Mouse (Mus musculus): ENCODE results near the gene Fam186b. TPM values are rescaled to one million over a fixed set of nuclear protein-coding genes. Genes with fewer than 3 reads are reported as not detected.

Fam186b gene
- total RNA-seq, 2 experiments from 2014 or later: 1.3 to 1.8 TPM

DNA sequence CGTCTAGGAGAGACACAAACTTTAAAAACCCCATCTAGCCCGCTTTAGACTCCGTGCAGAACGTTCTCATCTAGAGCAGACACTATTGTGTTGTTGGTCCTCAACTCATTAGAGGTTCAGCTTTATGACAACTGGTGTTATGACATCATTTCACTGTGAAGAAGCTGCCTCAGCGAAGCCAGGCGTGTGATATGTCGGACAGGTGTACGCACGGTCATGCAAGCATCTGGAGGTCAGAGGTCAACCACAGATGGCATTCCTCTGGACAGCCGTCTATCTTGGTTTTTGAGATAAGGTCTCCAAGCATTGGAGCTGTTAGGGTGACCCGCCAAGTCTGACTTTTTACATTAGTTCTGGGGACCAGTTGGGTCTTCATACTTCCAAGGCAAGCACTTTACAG lies 5.1 kb downstream of the Fam186b start:
- TF ChIP-seq CTCF (IDR thresholded peaks at IDR 0.05): no peak
- intact Hi-C loops (cut with DNase I): loop anchor here (10.0 kb wide), 1 partner anchor 376 kb away; the partner anchor contains the start of gene Lmbr1l
- H3K4me3 ChIP-seq: no peak overlapping the region
- no peak for DNase-seq (ENCODE audit: extremely low spot score in 1 of 2, low spot score in 2 of 2)
- H3K27ac ChIP-seq: no peak overlapping the region

- DNase-seq (ENCODE audit: extremely low spot score in 1 of 2, low spot score in 2 of 2): no peak
- Histone ChIP-seq H3K27ac (no peak overlapping the region), H3K4me3 (no peak overlapping the region)
- no peak for TF ChIP-seq CTCF (IDR thresholded peaks at IDR 0.05)
- intact Hi-C loops (cut with DNase I): no loop called here
Measured at GRCm38 (mm10) chr15:99285189-99285535, 10.5 kb downstream of the Fam186b start.

GRCm38 (mm10) chr15:99284527-99285188 lies 11.0 kb downstream of the Fam186b start:
- intact Hi-C loops (cut with DNase I): no loop called here
- Histone ChIP-seq H3K27ac (no peak overlapping the region), H3K4me3 (no peak overlapping the region)
- no peak for TF ChIP-seq CTCF (IDR thresholded peaks at IDR 0.05)
- DNase-seq (ENCODE audit: extremely low spot score in 1 of 2, low spot score in 2 of 2): no peak

GRCm38 (mm10) chr15:99283456-99283855 lies 12.2 kb downstream of the Fam186b start:
- intact Hi-C loops (cut with DNase I): no loop called here

DNA sequence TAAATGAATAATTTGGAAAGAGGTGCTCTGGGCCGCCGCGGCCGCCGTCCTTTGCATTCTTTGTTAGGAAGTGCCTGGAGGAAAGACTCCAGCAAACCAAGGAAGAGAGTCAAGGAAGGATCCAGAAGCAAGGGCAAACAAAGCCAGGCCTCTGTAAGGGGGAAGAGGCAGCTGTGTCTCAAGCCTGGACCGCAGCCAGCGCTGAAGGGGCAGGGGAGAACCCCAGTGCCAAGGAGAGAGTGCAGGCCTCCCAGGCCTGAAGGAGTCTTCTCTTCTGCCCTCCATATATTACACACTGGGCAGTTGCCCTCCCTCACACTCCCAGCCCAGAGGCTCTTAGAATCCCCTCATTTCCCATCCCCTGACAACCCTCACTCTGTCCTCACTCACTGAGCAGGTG lies 17.4 kb downstream of the Fam186b start:
- intact Hi-C loops (cut with DNase I): no loop called here
- no peak for TF ChIP-seq CTCF (IDR thresholded peaks at IDR 0.05)
- Histone ChIP-seq H3K4me3 (no peak overlapping the region), H3K27ac (no peak overlapping the region)
- DNase-seq (ENCODE audit: extremely low spot score in 1 of 2, low spot score in 2 of 2): no peak

More at GRCm38 (mm10) chr15:99283456-99283855, 12.2 kb downstream of the Fam186b start:
- TF ChIP-seq CTCF (IDR thresholded peaks at IDR 0.05): peak; percentile 36
- H3K27ac ChIP-seq: no peak overlapping the region
- no peak overlapping the region for H3K4me3 ChIP-seq
- no peak for DNase-seq (ENCODE audit: extremely low spot score in 1 of 2, low spot score in 2 of 2)

DNA sequence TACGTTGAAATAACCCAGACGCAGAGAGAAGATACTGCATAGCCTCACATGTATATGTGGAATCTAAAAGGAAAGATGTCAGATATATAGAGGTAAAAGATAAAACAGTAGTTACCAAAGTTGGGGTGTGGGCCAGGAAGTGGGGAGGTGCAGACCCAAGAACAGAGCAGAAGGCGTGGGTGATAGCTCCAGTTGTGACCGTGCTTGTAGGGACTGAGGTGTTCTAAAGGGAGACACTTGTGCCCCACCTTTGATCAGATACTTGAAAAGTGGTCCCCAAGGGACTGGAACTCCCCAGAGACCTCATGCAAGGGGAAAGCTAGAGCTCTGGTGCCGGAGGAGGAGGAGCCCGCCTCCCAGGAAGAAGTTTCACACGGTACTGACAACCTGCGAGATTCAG lies 19.6 kb downstream of the Fam186b start:
- TF ChIP-seq CTCF (IDR thresholded peaks at IDR 0.05): no peak
- Histone ChIP-seq H3K4me3 (no peak overlapping the region), H3K27ac (no peak overlapping the region)
- DNase-seq (ENCODE audit: extremely low spot score in 1 of 2, low spot score in 2 of 2): no peak
- intact Hi-C loops (cut with DNase I): no loop called here

- H3K4me3 ChIP-seq: no peak overlapping the region
- H3K27ac ChIP-seq: no peak overlapping the region
- DNase-seq (ENCODE audit: extremely low spot score in 1 of 2, low spot score in 2 of 2): peak; percentile 49 to 64
- intact Hi-C loops (cut with DNase I): loop anchor here (2.0 to 10.0 kb wide), 3 partner anchors 51 to 221 kb away; partner anchors contain the start of gene C1ql4
- peak; percentile 87 for TF ChIP-seq CTCF (IDR thresholded peaks at IDR 0.05)
Measured at GRCm38 (mm10) chr15:99265679-99266078, 30.0 kb downstream of the Fam186b start.

DNA sequence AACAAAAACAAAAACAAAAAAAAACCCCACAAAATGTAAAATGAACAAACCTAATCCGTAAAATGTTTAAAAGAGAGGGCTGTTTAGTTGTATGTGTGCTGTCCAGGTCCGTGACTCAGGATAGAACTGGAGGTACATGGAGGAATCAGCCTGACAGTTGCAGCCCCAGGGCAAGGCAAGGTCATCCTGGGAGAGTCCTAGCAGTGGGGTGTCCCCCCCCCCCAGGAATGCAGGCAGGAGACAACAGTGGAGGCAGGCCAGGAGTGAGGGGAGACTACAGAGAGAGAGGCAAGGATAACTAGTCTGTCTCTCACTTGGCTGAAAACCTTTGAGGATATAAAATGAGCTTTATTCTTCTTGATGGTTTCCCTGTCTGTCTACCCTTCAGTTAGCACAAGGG lies 31.3 kb downstream of the Fam186b start:
- DNase-seq (ENCODE audit: extremely low spot score in 1 of 2, low spot score in 2 of 2): no peak
- intact Hi-C loops (cut with DNase I): loop anchor here (2.0 to 10.0 kb wide), 3 partner anchors 50 to 220 kb away; partner anchors contain the start of gene C1ql4
- TF ChIP-seq CTCF (IDR thresholded peaks at IDR 0.05): no peak
- Histone ChIP-seq H3K27ac (no peak overlapping the region), H3K4me3 (no peak overlapping the region)

GRCm38 (mm10) chr15:99262702-99263101 lies 33.0 kb downstream of the Fam186b start:
- no peak for TF ChIP-seq CTCF (IDR thresholded peaks at IDR 0.05)
- no peak for DNase-seq (ENCODE audit: extremely low spot score in 1 of 2, low spot score in 2 of 2)
- no peak overlapping the region for H3K4me3 ChIP-seq
- H3K27ac ChIP-seq: peak overlapping the region; percentile 13; the same call in 1 of the 2 replicates
- intact Hi-C loops (cut with DNase I): loop anchor here (10.0 kb wide), 2 partner anchors 178 to 218 kb away; partner anchors contain the start of gene C1ql4

GRCm38 (mm10) chr15:99259730-99260252 lies 35.9 kb downstream of the Fam186b start:
- peak overlapping the region; percentile 50 for H3K27ac ChIP-seq
- DNase-seq (ENCODE audit: extremely low spot score in 1 of 2, low spot score in 2 of 2): peak; percentile 52 to 55
- intact Hi-C loops (cut with DNase I): loop anchor here (10.0 kb wide), 2 partner anchors 175 to 215 kb away; partner anchors contain the start of gene C1ql4
- no peak for TF ChIP-seq CTCF (IDR thresholded peaks at IDR 0.05)
- no peak overlapping the region; the same call in 1 of the 2 replicates for H3K4me3 ChIP-seq

GRCm38 (mm10) chr15:99259167-99259729 lies 36.4 kb downstream of the Fam186b start:
- Histone ChIP-seq H3K27ac (no peak overlapping the region), H3K4me3 (no peak overlapping the region)
- intact Hi-C loops (cut with DNase I): no loop called here
- TF ChIP-seq CTCF (IDR thresholded peaks at IDR 0.05): no peak
- DNase-seq (ENCODE audit: extremely low spot score in 1 of 2, low spot score in 2 of 2): no peak

DNA sequence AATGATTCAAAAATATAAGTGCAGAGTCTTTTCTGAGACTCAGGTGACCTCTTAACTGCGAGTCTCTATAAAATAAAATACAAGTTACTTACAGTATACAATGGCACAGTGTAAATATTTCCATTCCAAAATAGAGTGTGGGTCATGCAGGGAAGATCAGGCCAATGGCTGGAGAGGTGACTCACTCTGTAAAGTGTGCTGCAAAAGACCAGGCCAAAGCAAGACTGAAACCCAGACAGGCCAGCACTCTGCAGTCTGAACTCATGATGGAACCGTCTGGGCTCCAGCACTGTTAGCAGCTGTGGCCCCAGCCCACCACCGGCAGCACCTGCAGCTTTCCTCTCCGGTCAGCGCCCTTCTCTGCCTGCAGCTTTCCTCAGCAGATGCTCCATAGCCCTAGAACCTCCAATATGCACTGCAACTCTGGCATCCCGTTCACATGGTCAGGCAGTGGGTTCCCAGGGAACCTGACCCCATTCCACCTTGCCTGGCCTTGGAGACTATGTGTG lies 40.4 kb downstream of the Fam186b start:
- Histone ChIP-seq H3K4me3 (no peak overlapping the region), H3K27ac (no peak overlapping the region)
- TF ChIP-seq CTCF (IDR thresholded peaks at IDR 0.05): no peak
- intact Hi-C loops (cut with DNase I): no loop called here
- no peak for DNase-seq (ENCODE audit: extremely low spot score in 1 of 2, low spot score in 2 of 2)

All from left cerebral cortex, adult 2 months (tissue).